Mouse (Mus musculus): Measurements from ENCODE around the gene Tox4. TPM values are rescaled to one million over a fixed set of nuclear protein-coding genes. Genes with fewer than 3 reads are reported as not detected.
"Not testable (repeated sequence)": the region's sequence is repeated elsewhere in the genome, so short reads cannot be mapped to it uniquely, and the experiment has no call there.

Tox4 gene
- total RNA-seq, 2 experiments from 2014 or later, result 14.7 to 20.1 TPM

DNA sequence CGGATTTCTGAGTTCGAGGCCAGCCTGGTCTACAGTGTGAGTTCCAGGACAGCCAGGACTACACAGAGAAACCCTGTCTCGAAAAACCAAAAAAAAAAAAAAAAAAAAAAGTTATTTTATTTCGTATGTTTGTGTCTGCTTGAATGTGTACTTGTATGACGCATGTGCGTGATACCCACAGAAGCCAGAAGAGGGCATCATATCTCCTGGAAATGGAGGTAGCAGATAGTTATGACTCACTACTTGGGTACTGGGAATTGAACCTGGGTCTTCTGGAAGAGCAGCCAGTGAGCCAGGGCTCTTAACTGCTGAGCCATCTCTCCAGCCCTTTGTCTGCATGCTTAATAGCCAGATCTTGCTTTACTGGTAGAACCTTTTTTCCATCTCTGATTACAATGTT lies 31.4 kb downstream of the Tox4 start:
- ATAC-seq (replicated peaks; ENCODE audit: low FRiP score, poor library complexity, severe bottlenecking), result not testable (repeated sequence)

DNA sequence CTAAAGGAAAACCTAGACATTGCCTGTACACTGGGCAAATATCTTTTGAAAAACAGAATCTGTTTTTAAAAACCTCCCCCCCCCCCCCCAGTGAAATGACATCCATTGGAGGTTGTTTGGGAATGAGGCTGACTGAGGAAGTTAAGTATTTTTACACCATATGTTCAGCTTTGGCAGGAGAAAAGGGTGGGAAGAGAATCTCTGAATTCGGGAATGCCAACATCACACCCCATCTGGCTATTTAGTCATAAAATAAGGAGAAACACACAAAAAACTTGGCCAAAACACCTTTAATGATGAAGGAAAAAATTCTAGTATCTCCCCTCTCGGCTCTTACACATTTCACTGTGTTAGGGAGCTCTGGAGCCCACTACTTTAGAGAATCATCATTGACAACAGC lies 32.0 kb downstream of the Tox4 start:
- no peak for ATAC-seq (replicated peaks; ENCODE audit: low FRiP score, poor library complexity, severe bottlenecking)

DNA sequence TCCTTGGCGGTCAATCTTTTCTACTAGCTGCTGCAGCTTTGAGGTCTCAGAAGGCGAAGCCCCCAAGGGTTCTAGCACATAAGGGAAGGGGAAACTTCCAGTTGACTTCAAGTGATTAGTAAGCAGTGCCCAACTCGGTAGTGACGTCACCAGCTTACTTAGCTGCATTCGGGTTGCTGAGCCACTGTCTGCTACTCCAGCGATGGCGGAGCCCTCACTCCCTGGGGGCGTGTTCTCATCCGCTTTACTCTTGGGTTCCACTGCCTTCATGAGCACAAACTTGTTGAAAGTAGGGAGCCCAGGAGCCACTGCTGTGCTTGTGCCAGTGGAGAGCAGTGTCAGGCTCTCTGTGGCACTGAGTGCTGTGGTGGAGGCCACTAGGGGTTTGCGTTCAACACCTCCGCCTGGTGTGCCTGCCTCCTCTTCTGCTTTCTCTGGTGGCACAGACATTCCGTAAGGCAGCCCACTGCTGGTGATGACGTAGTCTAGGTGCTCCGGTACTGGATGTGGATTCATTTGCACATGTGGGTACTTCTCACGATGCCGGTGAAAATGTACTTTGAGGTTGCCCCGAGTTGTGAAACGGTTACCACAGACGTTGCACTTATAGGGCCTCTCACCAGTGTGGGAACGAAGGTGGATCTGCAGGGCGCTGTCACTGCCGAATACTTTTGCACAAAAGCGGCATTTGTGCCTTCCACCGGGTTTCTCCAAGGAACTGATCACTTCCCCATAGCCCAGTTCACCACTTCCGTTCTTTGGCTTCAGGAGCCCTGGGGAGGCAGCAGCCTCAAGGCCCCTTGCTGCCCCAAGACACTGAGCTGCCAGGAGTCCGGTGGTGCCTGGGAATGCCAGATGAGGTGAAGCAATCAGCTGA lies 35.2 kb downstream of the Tox4 start:
- ATAC-seq (replicated peaks; ENCODE audit: low FRiP score, poor library complexity, severe bottlenecking), result no peak

DNA sequence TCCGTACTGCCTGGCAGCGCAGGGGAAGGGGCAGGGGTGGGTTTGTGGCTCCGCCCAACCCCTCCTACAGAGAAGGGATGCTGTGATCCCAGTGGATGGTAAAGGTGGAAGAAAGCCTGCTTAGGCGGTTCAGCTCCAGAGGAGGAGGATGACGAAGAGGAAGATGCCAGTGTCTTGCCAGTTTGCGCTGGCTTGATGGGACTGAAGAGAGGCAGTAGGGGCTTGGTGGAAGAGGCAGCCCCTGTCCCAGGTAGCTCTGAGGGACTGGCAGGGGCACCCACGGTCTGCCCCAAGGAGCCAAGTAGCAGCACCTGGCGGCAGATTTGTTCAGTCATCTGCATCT lies 35.8 kb downstream of the Tox4 start:
- ATAC-seq (replicated peaks; ENCODE audit: low FRiP score, poor library complexity, severe bottlenecking), result no peak

DNA sequence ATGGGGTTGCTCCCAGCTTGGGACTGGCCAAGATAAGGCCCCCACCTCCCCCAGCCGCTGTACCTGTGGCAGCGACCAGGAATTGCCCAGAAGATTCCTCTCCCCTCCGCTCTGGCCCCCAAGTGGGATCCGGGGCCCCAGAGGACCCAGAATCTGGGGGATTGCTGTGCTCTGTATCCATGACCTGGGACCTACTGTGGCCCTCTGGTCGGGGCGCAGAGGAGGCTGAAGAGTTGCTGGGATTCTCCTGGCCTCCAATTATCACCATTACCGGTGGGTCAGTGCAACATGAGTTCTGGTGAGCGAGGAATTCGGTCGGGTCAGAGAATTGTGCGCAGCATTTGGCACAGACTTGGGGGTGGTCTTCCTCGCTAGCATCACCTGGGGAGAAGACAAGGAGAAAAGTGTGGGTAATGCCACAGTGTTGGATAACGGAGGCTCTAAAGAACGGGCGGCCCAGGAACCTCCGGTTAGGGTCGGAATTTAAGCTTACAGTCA lies 36.4 kb downstream of the Tox4 start:
- no peak for ATAC-seq (replicated peaks; ENCODE audit: low FRiP score, poor library complexity, severe bottlenecking)

DNA sequence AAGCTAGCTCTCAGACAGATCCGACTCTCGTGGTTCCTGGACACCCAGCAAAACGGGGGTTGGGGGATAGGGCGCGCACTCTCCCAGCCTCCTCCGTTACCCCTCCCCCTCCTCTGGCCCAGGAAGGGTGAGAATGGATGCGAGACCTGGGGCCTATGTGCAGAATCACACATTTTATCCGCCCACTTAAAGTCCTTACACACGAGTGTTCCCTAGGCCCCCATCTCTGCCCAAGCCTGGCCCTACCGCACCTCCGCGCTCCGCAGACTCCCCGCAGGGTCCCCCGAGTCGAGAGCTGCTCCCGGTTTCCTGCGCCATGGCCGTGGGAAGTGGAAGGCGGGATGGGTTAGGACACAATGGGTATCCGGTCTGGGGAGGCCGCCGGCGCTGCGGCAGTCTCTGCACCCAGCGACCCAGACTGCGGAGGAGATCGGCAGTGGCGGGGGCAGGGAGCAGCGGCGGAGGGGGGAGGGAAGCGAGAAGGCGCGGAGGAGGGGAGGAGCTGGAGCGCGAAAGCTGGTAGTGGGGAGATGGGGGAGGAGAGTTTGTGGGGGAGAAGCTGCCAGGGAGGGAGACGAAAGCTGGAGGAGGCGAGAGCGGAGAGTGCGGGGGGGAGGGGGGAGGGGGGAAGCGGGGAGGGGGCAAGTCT lies 37.0 kb downstream of the Tox4 start:
- no peak for ATAC-seq (replicated peaks; ENCODE audit: low FRiP score, poor library complexity, severe bottlenecking)

DNA sequence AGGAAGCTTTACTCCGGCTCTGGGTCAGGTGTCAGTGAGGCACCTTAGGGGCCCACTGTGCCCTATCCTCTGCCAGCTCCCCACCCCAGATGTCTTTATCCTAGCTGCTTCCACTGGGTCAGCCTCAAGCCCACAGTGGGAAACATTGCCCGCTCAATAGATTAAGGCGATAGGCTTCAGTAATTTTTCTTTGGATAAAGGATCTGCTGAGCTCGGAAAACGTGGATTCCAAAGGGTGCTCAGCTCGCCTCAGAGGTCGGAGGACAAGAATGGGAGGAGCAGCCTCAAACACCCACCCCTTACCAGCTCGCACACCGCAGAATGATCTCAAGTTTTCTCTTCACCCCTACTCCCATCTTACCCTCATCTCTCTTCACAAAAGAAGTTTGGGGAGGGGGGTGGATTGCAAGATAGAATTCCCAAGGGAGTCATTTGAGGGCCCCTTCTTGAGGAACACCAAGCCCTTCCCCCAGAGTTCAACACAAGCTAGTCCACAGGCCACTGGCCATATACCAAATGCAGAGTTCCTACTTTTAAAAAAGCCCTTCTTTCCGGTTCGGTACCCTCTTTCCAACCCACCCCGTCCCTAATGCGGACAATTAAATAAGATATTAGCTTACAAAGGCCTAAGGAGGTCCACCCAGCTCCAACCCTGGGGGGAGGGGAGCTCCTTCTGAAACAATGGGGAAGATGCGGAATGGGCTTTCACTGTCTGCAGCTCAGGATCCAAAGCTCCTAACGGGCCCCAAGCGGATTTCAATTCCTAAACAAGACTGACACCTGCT lies 37.7 kb downstream of the Tox4 start:
- ATAC-seq (replicated peaks; ENCODE audit: low FRiP score, poor library complexity, severe bottlenecking), result no peak

DNA sequence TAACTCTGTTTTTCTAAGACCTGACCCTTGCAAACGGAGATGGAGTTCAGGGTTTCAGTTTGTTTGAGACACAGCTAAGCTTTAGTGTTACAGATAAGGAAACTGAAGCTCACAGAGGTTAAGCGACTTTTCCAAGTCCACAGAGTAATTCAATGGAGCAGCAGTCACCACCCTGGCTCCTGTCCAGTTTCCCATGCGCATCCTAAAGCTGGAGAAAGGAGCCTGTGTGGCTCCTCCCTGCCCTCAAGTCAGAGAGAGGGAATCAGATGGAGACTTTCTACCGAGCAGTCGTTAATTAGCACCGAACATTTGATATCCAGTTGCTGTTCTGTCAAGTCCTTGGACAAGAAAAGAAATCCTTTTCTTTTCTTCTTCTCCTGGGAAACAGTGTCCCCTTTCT lies 40.4 kb downstream of the Tox4 start:
- ATAC-seq (replicated peaks; ENCODE audit: low FRiP score, poor library complexity, severe bottlenecking), result no peak

DNA sequence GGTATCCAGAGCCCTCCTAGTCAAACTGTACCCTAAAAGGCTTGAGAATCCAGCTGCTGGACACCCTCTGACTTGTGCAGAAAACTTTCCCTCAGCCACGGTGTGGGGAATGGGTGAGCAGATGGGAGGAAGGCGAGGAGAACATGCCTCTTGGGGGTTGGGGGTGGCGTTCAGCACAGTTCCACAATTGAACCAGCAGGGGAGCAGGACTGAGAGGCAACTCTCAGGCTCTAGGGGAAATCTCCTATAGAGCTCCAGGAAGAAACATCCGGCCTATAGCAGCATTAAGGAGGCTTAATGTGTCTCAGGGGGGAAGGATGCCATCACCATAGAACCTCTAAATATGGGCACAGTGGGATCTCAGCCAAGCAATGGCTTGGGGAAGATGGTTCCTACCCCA lies 46.9 kb downstream of the Tox4 start:
- ATAC-seq (replicated peaks; ENCODE audit: low FRiP score, poor library complexity, severe bottlenecking), result no peak

DNA sequence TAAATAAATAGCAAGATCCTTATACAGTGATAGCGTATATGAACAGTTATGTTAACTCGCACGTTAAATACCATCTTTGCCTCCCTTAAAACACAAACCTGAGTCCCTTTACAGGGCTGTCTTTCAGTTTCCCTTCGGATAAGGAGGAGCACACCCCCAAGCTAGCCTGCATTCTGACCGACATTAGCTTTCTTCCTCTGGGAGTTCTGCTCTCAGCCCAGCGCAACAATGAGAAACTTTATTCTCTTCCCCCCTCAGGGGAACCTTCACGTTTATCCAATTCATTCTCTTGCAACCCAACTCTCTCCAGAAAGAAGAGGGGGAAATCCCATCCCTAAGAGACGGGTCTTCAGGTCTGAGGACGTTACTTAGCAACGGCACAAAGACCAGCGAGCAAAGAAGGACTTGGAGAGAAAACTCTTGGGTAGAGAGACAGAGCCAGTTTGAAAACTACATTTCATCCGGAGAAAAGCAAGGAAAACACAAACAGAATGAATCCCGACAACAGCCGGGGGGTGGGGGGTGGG lies 48.5 kb downstream of the Tox4 start:
- ATAC-seq (replicated peaks; ENCODE audit: low FRiP score, poor library complexity, severe bottlenecking), result no peak

DNA sequence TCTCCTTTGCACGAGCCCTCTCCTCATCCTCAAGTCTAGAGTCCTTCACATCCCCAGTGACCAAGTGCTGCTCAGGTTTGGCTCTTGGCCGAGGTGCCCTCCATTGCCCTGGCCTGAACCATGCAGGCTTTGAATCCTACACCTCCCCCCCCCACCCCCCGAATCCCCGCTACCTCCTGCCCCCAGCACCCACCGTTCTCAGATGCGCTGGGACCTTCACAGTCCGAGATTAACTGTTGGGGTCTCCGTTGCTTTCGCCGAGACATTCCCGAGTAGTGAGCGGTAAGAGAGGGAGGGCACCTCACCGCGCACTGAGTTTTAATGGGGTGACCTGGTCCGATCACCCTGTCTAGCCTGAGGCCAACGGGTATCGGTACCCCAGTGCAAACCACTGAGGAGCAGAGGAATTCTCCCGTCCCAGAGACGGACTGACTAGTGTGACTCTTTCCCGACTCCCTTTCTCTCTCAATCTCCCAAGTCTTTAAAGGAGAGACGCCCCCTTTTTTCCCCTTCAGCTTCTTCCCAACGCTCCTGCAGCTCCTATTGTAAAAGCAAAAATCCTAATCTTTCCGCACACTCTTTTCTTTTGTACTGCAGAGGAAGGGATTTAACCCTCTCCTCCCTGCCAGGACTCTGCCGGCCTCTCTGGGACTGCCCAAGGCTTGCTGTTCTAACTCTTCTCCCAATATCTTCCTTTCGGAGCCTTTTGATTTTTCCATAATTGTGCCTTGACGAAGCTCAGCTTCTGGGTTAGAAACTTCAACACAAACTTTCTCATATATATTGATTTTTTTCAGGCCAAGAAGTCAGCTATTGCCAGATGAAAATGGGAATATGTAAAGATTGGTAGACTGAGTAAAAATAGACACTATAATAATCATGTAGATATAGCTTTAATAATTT lies 49.2 kb downstream of the Tox4 start, which contains the start of gene Sall2:
TSS of gene Sall2 (minus strand) at position 853 of the 903 bp plus-strand sequence.
- ATAC-seq (replicated peaks; ENCODE audit: low FRiP score, poor library complexity, severe bottlenecking), result no peak

DNA sequence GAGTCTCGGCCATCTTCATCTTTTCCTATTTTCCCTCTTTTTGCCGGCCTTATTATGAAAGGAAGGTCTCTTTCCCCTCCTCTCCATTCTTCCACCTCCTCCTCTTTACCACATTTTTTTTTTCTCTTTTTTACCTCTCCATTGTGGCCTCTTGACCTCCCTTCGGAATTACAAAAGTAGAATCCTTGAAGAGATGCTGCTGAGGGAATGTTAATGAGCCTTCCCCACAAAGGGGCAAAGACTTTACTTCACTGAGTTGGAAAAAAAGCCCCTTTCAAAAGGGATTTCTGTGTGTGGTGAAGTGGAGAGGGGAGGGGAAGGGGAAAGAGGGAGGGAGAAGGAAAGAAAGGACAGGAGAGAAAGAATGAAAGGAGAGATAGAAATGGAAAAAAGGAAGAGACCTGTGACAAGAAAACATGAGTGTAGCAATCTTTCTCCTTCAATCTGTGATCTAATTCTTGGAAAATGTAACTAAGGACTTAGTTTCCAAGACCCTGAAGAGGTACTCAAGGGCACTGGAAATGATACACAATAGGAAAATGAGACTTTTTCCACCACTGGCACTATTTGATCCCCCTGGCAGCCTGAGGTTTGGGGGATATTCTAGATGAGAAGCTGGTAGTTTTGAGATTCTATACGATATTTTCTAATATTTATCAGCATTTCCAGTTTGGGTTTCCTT lies 52.3 kb downstream of the Tox4 start:
- ATAC-seq (replicated peaks; ENCODE audit: low FRiP score, poor library complexity, severe bottlenecking), result no peak

DNA sequence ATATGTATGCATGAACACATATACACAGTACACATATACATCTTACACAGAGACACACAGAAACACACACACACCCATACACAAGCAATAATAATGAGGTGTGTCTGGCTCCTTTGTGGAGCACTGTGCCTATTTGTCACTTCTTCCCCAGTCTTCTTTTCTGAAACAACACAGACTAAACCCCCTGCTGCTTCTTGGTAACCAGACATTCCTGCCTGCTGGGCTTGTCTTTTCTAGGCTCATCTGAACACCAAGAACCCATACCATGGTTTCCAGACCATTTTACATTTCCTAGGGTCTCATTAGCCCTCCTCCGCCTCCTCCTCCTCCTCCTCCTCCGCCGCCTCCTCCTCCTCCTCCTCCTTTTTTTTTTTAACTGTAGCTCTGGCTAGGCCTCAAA lies 53.2 kb downstream of the Tox4 start:
- no peak for ATAC-seq (replicated peaks; ENCODE audit: low FRiP score, poor library complexity, severe bottlenecking)

DNA sequence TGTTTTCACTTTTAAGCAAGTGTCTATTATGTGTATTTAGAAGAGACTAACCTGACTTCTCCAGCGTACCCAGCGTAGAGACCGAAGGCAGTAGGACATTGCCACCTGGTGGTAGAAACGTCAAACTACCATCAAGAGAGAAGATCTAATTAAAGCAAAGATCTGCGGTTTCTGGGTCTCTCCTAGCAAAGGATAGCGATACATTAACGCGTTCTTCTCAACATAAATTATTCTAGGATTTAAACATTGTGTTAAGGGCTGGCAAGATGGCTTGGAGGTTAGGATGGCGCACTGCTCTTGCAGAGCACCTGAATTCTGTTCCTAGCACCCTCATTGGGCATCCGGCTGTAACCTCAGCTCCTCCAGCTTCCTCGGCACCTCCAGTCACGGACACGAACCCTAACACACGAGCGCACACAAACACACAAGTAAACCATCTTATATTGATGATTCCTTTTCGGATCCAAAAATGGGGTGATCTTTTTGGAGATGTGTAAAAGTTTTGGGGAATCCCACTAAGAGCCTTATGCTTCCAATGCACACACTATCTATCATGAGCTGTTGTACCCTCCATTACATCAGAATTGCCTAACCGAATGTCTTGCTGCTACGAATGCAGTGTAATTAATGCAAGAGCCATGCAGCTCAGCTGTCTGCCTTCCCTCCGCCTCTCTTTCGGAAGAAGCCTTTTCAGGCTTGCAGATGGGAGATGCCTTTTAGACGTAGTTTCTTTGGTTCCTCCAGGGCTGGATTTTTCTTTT lies 60.0 kb downstream of the Tox4 start:
- peak; percentile 70 for ATAC-seq (replicated peaks; ENCODE audit: low FRiP score, poor library complexity, severe bottlenecking)

DNA sequence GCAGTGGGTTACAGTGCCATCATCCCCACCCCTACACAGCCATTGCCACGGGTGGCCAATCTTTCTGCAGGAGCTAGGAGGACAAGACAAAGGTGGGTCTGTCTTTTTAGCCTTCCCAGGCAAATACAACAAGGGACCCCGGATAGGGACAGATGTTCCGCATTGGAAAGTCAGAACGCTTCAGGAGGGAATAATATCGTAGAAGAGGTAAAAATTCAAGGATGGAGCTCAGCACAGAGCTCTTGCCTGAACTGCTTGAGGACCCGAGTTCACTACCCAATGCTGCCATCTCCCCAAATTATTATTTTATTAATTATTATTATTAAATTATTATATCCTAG lies 60.5 kb downstream of the Tox4 start:
- ATAC-seq (replicated peaks; ENCODE audit: low FRiP score, poor library complexity, severe bottlenecking), result no peak

All from erythroid progenitor cell, adult 5-6 weeks (primary cell).